Mouse (Mus musculus) hindbrain, postnatal 0 days (tissue): Measurements from ENCODE around the gene 1700129C05Rik. TPM values are rescaled to one million over a fixed set of nuclear protein-coding genes. Genes with fewer than 3 reads are reported as not detected.
A peak's percentile ranks its signal among the peaks of the same experiment; 100 is the strongest.

Experiments
- ATAC-seq: fragments of 200-750 bp; cut with Nextera tagmentation; 2 replicates; pipeline ENCODE4 v1.8.0; 2017; ENCODE audit warnings: mild to moderate bottlenecking, moderate TSS enrichment, moderate library complexity
- DNase-seq: peaks from one replicate; pipeline ENCODE4 v3.0.0-alpha.2; 2015; ENCODE audit warnings: low spot score
- H3K27ac ChIP-seq: fragments of 300-500 bp; sonication (generic); 2 replicates; pipeline ENCODE4 v1.5.1; 2014; ENCODE audit warnings: mild to moderate bottlenecking
- H3K27me3 ChIP-seq: fragments of 300-500 bp; sonication (generic); 2 replicates; pipeline ENCODE4 v1.6.1; 2014; ENCODE audit warnings: low read length, mixed read lengths; ENCODE audit not compliant: insufficient read depth
- H3K36me3 ChIP-seq: fragments of 300-500 bp; sonication (generic); 2 replicates; pipeline ENCODE4 v1.6.1; 2014; ENCODE audit warnings: low read length, mixed read lengths; ENCODE audit not compliant: insufficient read depth
- H3K4me1 ChIP-seq: fragments of 300-500 bp; sonication (generic); 2 replicates; pipeline ENCODE4 v1.6.1; 2014; ENCODE audit warnings: antibody characterized with exemption, low read length, mixed read lengths; ENCODE audit not compliant: insufficient read depth
- H3K4me2 ChIP-seq: fragments of 300-500 bp; sonication (generic); 2 replicates; pipeline ENCODE4 v1.6.1; 2014; ENCODE audit warnings: low read depth, mild to moderate bottlenecking, low read length, moderate library complexity, mixed read lengths
- H3K4me3 ChIP-seq: fragments of 300-500 bp; sonication (generic); 2 replicates; pipeline ENCODE4 v1.5.1; 2014; ENCODE audit warnings: low read length
- H3K9ac ChIP-seq: fragments of 300-500 bp; sonication (generic); replicated peaks from 2 replicates; pipeline ENCODE4 v1.6.1; 2014; ENCODE audit warnings: mild to moderate bottlenecking, low read length, moderate library complexity, mixed read lengths
- H3K9me3 ChIP-seq: fragments of 300-500 bp; sonication (generic); 2 replicates; pipeline ENCODE4 v1.6.1; 2016; ENCODE audit warnings: low read length, mixed read lengths
- CTCF ChIP-seq: IDR thresholded peaks from 2 replicates; pipeline ENCODE4 v1.5.1; 2016; ENCODE audit warnings: antibody characterized with exemption, control low read depth, low read depth
- WGBS: fragments of 180-500 bp; shearing (Covaris S2); extraction: QIAGEN DNeasy Blood & Tissue Kit; methylation state at CpG from one replicate; pipeline ENCODE4 v1.1.7; 2014; 5-methylcytosine and 5-hydroxymethylcytosine counted together
- polyA plus RNA-seq: library from polyadenylated mRNA; unstranded; fragments of >200 nt; fragmentation: Nextera tagmentation; extraction: Ambion mirVana; gene quantifications from 2 replicates; pipeline ENCODE4 v1.2.1, GENCODE M21; 2015
- total RNA-seq: library from RNA; depleted of rRNA; stranded (reverse); fragments of >200 nt; gene quantifications from 2 replicates; pipeline ENCODE4 v1.2.3, GENCODE M21; 2014; rRNA removed

The 1700129C05Rik gene
- total and polyA plus RNA-seq, 2 experiments from 2014 or later: not detected

DNA sequence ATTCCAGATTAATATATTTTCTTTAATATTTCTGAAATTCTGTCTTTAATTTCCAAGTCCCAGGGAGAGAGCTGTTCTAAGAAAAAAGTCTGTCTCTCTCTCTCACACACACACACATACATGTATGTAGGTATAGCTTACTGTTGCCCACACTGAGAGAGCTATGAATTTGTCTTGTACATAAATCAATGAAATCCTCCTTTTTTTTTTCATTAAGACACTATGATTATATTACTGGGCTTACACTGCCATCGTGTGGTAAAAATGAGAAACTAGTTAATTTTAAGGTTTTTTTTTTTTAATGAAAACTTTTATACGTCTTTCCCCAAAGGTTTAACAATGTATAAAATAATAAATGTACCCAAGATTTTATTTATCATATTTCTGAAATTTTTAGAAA, 28.4 kb downstream of the 1700129C05Rik start:
- no peak overlapping the region for H3K9ac ChIP-seq
- no peaks in the 10 kb centered on the region for H3K9me3 ChIP-seq
- peak; percentile 67 for DNase-seq
- H3K4me2 ChIP-seq: no peak overlapping the region
- H3K27ac ChIP-seq: no peak overlapping the region
- ATAC-seq: no peak
- no peaks in the 10 kb centered on the region for H3K36me3 ChIP-seq
- peak; percentile 49 for TF ChIP-seq CTCF
- H3K4me1 ChIP-seq: no peaks in the 10 kb centered on the region
- H3K27me3 ChIP-seq: no peaks in the 10 kb centered on the region
- H3K4me3 ChIP-seq: no peak overlapping the region
- 2% methylated on average over 2 of the region's 2 CpGs for WGBS

- Histone ChIP-seq H3K4me1 (no peaks in the 10 kb centered on the region), H3K9me3 (no peaks in the 10 kb centered on the region), H3K27me3 (no peaks in the 10 kb centered on the region), H3K9ac (no peak overlapping the region), H3K36me3 (no peaks in the 10 kb centered on the region), H3K4me3 (no peak overlapping the region), H3K4me2 (no peak overlapping the region), H3K27ac (no peak overlapping the region)
- no peak for ATAC-seq
- TF ChIP-seq CTCF: no peak
- 21% methylated on average over 10 of the region's 10 CpGs for WGBS
- no peak for DNase-seq
Measured at GRCm38 (mm10) chr14:59104006-59104605, 38.6 kb downstream of the 1700129C05Rik start.

GRCm38 (mm10) chr14:59093601-59094000, 49.1 kb downstream of the 1700129C05Rik start:
- Histone ChIP-seq H3K9ac (no peak overlapping the region), H3K9me3 (no peaks in the 10 kb centered on the region), H3K4me1 (no peaks in the 10 kb centered on the region), H3K4me3 (no peak overlapping the region), H3K4me2 (no peak overlapping the region), H3K36me3 (no peaks in the 10 kb centered on the region), H3K27ac (no peak overlapping the region), H3K27me3 (no peaks in the 10 kb centered on the region)
- DNase-seq: no peak
- no peak for TF ChIP-seq CTCF
- no peak for ATAC-seq

DNA sequence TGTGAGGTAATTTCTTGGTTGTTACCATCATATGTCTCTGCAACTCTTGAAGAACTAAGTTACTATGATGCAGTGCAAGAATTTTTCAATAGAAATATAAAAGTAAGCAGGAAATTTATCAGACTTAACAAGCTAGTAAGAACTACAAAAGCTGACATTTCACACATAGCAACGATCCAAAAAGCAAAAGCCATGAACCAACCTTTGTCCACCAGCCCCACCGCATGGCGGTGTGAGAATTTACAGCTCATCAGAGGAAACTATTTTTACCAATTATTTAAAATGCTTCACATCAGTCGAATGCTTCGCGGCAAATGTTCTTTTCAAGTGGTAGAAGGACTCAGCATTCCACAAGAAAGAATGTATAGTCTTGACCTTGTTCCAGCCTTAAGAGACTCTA, 58.3 kb downstream of the 1700129C05Rik start:
- H3K27me3 ChIP-seq: no peaks in the 10 kb centered on the region
- DNase-seq (peak; percentile 77), ATAC-seq (no peak)
- H3K4me3 ChIP-seq: no peak overlapping the region
- H3K36me3 ChIP-seq: no peaks in the 10 kb centered on the region
- no peak overlapping the region for H3K27ac ChIP-seq
- H3K9ac ChIP-seq: no peak overlapping the region
- WGBS: 31% methylated on average over 6 of the region's 6 CpGs
- no peaks in the 10 kb centered on the region for H3K9me3 ChIP-seq
- H3K4me1 ChIP-seq: no peaks in the 10 kb centered on the region
- TF ChIP-seq CTCF: peak; percentile 77
- H3K4me2 ChIP-seq: no peak overlapping the region

Other genes with a start within 250 kb of the 1700129C05Rik start
- gene Gm5142, start 35.9 kb upstream of the 1700129C05Rik start, total RNA-seq: not detected in 2 replicates
- gene Gm5142, start 35.9 kb upstream of the 1700129C05Rik start, polyA plus RNA-seq: not detected in 2 replicates
- gene Rcbtb1, start 58.3 kb upstream of the 1700129C05Rik start, total RNA-seq: 35.3 and 36.6 TPM in 2 replicates
- 30.6 and 30.9 TPM in 2 replicates for gene Rcbtb1, start 58.3 kb upstream of the 1700129C05Rik start, polyA plus RNA-seq
- gene Gm6904, start 117.3 kb upstream of the 1700129C05Rik start, total RNA-seq: not detected in 2 replicates
- gene Gm6904, start 117.3 kb upstream of the 1700129C05Rik start, polyA plus RNA-seq: not detected in 2 replicates
- not detected in 2 replicates for gene Phf11a, start 154.6 kb upstream of the 1700129C05Rik start, total RNA-seq
- 0.14 TPM in 1 of 2 replicates, not detected in the other for gene Phf11a, start 154.6 kb upstream of the 1700129C05Rik start, polyA plus RNA-seq
- gene Phf11b, start 198.5 kb upstream of the 1700129C05Rik start, total RNA-seq: 0.72 TPM in 1 of 2 replicates, not detected in the other
- gene Phf11b, start 198.5 kb upstream of the 1700129C05Rik start, polyA plus RNA-seq: 0.47 and 0.59 TPM in 2 replicates
- gene Phf11d, start 222.6 kb upstream of the 1700129C05Rik start, total RNA-seq: 0.89 TPM in 1 of 2 replicates, not detected in the other
- gene Phf11d, start 222.6 kb upstream of the 1700129C05Rik start, polyA plus RNA-seq: 0.25 and 0.61 TPM in 2 replicates